Mouse (Mus musculus) cortical plate, adult 2 months (tissue): ENCODE data around the gene Pdcd2.

ENCODE experiments used
- CTCF ChIP-seq: fragments of 200-500 bp; IDR thresholded peaks from 2 replicates; pipeline ENCODE4 v1.5.1; 2011; ENCODE audit warnings: mild to moderate bottlenecking, control low read depth, low read length; ENCODE audit not compliant: insufficient read depth; ENCODE audit errors: extremely low read depth
- POLR2A ChIP-seq: fragments of 200-500 bp; IDR thresholded peaks from 2 replicates; pipeline ENCODE4 v1.6.1; 2011; ENCODE audit warnings: mild to moderate bottlenecking, low read length, control low read depth; ENCODE audit not compliant: insufficient read depth; ENCODE audit errors: extremely low read depth

DNA sequence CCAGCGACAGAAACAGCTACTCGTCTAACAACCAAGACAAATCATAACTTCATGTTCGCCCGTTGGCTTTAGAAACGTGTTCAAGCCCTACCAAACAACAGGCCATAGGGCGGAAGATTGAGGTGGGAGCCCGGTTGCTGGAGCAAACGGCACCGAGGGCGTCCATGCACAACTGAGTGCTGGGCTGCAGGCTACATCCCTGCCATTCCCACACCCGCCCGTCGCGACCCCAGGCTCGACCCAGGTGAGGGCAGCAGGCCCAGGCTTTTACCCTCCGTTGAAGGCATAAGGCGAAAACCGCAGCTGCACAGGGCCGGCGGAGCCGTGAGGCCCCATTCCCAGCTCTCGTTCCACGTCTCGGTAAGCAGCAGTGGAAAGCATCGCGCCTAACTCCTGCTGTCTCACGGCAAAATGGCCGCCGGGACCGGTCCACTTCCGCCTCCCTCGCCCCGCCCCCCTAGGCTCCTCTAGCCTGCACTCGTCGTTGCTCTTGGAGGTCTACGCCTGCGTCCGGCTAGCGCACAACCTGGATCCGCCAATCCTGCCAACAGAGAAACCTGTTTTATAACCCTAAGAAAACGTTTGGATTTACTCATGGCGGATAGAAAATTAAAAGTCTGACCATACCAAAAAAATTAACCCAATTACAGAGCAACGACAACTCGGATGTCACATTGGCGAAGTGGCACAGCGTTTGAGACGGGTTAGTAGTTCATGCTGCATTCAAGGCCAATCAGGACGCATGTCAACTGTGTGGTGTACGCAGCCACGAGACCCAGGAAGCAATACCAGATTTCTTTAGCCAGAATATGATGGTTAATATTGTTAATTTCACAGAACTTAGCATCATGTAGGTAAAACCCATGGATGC, 29.0 kb downstream of the Pdcd2 start:
- TF ChIP-seq CTCF = no peak
- TF ChIP-seq POLR2A = peak; percentile 78
